Mouse (Mus musculus) adrenal gland, postnatal 4 days (tissue): ENCODE data around the gene Gucy2g. TPM values are rescaled to one million over a fixed set of nuclear protein-coding genes. Genes with fewer than 3 reads are reported as not detected.
"Not testable (repeated sequence)": the region's sequence is repeated elsewhere in the genome, so short reads cannot be mapped to it uniquely, and the experiment has no call there.

Source experiments
- DNase-seq, 2 experiments: peaks; one replicate each; pipeline ENCODE4 v3.0.0; 2021 to 2022; ENCODE audit warnings: low spot score in 2 of 2, mixed read lengths in 2 of 2
- microRNA-seq: library from miRNA; unstranded; fragments of <30 nt; microRNA quantifications from one replicate; pipeline ENCODE4 v1.2.0, GENCODE M21; 2021
- total RNA-seq, 2 experiments: library from RNA; stranded (reverse); gene quantifications; 2 replicates each; pipeline ENCODE4 v1.2.3; 2021

Gene Gucy2g
- total RNA-seq, 2 experiments from 2014 or later, result 0.08 TPM; not detected in 1

- DNase-seq, result no peak
Observed at GRCm38 (mm10) chr19:55165954-55166353, 75.1 kb downstream of the Gucy2g start.

DNA sequence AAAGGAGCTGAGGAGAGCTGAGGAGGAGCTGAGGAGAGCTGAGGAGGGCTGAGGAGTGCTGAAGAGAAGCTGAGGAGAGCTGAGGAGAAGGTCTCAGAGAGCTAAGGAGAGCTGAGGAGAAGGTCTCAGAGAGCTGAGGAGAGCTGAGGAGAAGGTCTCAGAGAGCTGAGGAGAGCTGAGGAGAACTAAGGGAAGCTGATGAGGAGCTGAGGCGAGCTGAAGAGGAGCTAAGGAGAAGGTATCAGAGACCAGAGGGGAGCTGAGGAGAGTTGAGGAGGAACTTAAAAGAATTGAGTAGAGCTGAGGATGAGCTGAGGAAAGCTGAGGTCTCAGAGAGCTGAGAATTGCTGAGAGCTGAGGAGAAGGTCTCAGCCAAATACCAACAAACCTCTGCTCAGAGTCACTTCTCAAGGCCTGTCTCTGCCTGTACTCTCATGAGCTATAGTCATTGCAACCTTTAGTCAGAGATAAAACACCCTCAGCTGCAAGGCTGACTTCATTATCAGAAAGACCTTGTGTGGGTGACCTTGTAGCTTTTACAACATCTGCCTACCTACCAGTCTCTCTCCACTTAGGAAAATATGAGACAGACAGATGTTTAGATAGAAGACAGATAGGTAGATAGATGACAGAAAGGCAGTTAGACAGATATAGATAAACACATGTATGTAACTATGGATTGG lies 75.7 kb downstream of the Gucy2g start:
- DNase-seq, result no peak

GRCm38 (mm10) chr19:55164162-55164561 lies 76.9 kb downstream of the Gucy2g start:
- DNase-seq, result no peak

DNA sequence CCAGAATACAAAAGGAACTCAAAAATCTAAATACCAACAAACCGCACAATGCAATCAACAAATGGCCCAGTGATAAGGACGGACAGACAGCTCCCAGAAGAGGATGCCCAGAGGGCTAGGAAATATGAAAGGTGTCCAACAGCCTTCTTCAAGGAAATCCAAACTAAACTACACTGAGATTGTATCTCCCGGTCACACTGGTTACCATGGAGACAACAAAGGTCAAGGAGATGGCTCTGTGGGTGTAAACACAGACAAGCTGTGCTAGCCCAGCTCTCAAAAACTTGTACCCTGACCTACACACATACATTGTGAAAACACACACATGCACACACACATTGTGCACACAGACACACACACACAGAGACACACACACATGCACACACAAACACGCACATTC lies 78.8 kb downstream of the Gucy2g start:
- DNase-seq, result no peak

DNA sequence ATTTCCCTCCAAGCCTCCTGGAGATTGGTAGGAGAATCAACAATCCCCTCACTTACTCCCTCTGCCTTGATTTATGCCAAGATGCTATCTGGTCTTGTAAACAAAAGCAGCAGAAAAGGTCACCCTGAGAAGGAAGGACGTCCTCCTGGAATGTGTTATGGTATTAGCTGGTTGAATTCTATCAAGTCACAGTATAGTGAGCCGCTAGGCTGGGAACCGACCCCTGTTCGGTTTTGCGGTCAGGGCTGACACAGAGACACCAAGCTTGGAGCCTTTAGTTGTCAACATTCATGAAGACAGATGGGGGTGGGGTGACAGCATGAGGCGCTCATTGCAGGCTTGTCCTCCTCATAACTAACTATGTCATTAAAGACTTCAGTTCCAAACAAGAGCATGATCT lies 81.2 kb downstream of the Gucy2g start:
- DNase-seq, result no peak

DNA sequence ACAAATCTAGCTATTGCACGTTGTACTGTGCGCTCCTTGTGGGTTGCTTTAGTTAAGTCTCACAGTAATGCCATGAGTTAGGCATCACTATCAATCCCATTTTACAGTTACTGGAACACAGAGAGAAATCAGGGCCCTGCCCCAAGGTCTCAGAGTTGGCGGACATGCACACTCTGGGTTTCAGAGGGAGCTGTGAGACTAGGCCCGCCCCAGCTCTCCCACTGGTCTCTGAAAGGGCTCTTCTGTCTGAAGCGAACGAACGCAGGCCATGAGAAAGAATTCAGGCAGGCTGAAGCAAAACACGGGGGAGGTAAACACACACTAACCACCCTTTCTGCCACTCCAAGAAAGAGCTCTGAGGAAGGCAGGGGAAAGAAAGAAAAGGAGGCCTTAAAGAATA lies 82.4 kb downstream of the Gucy2g start:
- no peak for DNase-seq

DNA sequence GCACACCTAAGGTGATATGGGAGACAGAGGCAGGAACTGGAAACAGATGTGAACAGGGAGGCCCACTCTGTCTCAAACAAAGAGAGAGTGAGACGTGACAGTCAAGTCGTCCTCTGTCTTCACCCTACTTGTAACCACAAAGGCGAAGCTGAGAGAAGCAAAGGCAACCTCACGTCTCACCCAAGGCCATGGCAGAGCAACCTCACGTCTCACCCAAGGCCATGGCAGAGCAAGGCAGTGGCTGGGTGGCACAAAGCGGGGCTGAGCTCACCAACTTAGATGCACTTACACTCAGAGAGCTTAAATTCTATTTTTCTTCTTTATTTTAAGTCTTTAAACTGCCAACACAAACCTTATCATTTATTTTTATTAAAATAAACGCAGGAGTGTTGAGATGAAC lies 84.0 kb downstream of the Gucy2g start:
- DNase-seq, result no peak

GRCm38 (mm10) chr19:55152983-55153382 lies 88.1 kb downstream of the Gucy2g start:
- no peak for DNase-seq

DNA sequence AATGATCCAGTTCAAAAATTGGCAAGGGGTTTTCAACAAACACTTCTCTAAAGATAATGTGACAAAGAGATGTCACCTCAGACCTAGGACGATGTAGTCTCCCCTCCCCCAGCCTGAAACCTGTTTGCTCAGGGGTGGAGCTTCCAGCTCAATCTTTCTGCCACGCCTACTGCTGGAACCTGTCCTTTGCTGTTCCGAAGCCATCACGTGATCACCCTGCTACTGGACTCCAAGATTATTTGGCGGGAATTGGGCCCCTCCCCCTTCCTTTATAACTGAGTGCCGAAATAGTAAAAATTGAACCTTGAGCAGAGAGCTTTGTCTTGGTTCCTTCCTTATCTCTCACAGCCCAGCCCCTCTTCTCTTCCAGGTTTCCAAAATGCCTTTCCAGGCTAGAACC lies 88.8 kb downstream of the Gucy2g start:
- not testable (repeated sequence) for DNase-seq

DNA sequence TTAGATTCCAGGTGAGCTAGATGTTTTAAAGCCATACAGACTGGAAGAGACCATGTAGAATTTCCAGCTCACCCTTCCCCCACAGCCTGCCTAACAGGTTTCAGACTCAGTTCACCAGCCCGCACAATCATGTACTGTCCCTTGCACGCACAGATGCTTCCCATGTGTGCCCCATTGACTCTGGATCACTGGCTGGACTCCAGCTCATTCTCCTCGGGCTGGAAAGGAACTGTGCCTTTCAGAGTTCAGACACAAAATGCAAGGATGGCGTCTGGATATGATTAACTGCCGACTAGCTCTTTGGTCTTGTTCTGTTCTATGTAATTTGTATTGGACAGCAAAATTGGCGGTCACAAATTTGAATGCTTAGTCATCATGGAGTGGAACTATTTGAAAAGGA lies 91.4 kb downstream of the Gucy2g start:
- no peak for DNase-seq

DNA sequence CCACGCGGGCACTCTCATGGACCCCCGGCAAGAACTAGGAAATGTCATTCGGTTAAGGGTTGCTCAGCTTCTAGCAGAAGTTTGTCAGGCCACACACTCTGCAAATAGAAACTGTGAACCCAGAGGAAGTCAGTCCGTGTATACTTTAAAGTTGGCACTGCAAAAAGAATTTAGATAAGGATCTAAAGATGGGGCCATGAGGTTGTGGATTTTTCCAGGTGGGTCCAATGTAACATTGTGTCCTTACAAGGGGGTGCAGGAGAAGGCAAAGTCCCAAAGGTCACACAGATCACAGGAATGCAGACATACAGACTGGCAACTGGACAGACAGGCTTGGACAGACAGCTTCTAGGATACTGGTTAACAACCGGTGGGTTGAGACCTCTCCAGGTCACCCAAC lies 92.9 kb downstream of the Gucy2g start:
- DNase-seq, result no peak

Small RNAs within 50 kb of the gene (microRNA-seq; reads per million reads assigned to microRNA genes)
- gene Mir6715, result 1.3 reads per million

Other genes with a start within 250 kb of the Gucy2g start
- 100 to 1,000 TPM; 192 to 213 TPM for gene Gpam, start 114.0 kb downstream of the Gucy2g start, total RNA-seq
- gene Tectb, start 60.5 kb downstream of the Gucy2g start, total RNA-seq, result under 1 TPM; 0.31 to 0.42 TPM
- gene Acsl5, start 10.7 kb upstream of the Gucy2g start, total RNA-seq, result 10 to 100 TPM; 55.7 to 89.0 TPM
- gene Zdhhc6, start 74.8 kb upstream of the Gucy2g start, total RNA-seq, result 10 to 100 TPM; 48.5 to 49.9 TPM
- 10 to 100 TPM; 37.4 to 38.1 TPM for gene Vti1a, start 75.1 kb upstream of the Gucy2g start, total RNA-seq